Mouse (Mus musculus) B cell, adult 67 days (primary cell): ENCODE results near the gene Flnb. TPM values are rescaled to one million over a fixed set of nuclear protein-coding genes. Genes with fewer than 3 reads are reported as not detected.

Experiments
- total RNA-seq, 2 experiments: library from RNA; stranded (reverse); gene quantifications; 4 replicates each; pipeline ENCODE4 v1.2.4; 2023

Flnb gene
- 10 to 100 TPM; 15.8 to 17.5 TPM for total RNA-seq

DNA sequence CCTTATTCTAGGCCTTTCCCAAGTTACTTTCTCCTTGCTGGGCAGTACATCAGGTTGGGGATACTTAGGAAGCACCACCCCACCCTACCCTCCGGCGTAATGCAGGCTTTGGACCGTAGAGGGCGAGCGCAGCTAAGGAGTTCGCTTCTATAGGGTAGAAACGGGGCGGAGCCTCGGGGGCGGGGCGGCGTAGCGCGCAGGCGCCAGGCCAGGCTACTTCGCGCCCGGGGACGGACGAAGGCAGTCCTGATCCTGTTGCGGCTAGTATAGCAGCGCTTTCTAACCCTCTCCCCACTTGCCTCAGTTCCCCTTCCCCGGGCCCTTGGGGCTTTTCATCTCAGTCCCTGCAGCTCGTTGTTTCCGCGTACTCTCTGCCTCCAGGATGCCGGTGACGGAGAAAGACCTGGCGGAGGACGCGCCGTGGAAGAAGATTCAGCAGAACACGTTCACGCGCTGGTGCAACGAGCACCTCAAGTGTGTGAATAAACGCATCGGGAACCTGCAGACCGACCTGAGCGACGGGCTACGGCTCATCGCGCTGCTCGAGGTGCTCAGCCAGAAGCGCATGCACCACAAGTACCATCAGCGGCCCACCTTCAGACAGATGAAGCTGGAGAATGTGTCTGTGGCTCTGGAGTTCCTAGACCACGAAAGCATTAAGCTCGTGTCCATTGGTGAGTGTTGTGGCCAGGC lies at the start of gene Flnb:
Flnb (plus strand) TSS at position 188 of the 693 bp plus-strand sequence.

DNA sequence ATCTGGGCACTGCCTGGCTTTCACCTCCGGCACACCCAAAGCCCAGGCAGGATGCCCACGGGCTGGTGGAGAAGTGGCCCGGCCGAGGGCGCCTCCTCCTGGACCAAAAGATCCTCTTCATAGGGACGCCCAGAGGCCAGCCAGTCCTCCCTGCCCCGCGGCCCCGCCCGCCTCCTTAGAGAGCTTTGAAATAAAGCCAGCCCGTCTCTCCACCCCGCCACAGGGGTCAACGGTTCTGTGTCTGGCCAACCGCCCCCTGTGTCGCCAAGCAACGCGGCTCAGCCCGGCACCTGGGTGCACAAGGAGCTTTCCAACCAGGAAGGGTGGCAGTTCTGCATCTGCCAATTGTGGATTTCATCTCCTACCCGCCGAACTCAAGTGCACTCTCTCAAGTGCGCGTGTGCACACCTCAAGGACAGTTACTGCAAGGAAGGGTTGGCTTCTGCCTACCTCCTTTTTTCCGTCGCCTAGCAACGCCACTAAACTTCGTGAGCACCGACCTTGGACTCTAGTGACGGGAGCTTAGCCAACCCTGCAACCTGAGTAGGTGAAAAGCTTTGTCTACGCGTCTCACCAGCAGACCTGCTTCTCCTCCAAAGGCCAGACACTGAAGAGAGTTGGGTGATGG lies 26.1 kb upstream of the Flnb start, which contains the start of gene Gm26661:
Gm26661 (plus strand) TSS at position 56 of the 628 bp plus-strand sequence.

DNA sequence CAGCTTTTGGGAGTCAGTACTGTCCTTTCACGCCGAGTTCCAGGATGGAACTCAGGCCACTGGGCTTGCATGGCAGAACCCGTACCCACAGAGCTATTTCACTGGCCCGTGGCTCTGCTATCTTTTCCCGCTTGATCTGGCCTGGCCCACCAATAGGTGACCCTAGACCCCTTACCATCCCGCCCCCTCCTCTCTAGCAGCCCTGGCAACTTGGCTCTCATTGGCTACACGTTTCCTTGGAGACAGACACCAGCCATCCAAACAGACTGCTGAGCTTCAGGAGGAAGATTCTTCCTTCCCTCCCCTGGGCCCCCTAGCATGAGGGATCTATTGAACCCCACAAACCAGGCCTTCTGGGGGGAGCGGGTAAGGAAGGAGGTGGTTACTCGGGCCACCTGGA lies 139.3 kb downstream of the Flnb start, which contains the start of gene Gm45521:
Gm45521 (plus strand) TSS at position 240 of the 400 bp plus-strand sequence.

DNA sequence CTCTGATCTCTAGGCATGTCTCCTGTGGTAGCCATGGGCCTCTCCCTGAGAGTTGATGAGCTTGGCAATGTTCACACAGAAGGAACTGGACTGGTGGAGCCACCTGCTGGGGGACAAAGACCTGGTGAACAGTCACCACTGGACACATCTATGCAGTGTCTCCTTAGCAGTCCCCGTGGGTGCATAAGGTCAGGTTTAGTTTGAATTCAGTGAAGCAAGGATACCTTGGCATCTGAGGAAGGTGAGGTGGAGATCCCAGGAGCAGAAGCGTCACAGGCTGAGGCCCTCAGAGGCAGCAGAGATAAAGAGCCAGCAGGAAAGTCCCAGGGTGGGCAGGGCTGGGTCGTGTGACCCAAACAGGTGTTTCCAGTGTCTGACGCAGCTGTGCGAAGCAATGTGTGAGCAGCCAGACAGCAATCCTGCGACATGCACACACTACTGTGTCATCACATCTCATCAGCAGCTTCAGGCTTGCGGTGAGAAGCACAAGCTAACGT lies 176.6 kb downstream of the Flnb start, which contains the start of gene Dnase1l3:
Dnase1l3 (minus strand) TSS at position 303 of the 497 bp plus-strand sequence.

Other genes starting within 250 kb of the Flnb start
- not detected for gene Gm3558, start 249.4 kb upstream of the Flnb start, total RNA-seq
- gene Gm10338, start 222.4 kb upstream of the Flnb start, total RNA-seq = not detected
- not detected for gene Gm10128, start 174.0 kb upstream of the Flnb start, total RNA-seq
- not detected for gene Gm26661, start 26.4 kb upstream of the Flnb start, total RNA-seq
- gene Gm45521, start 139.3 kb downstream of the Flnb start, total RNA-seq = not detected
- 1 to 10 TPM; 5.5 to 6.5 TPM for gene Dnase1l3, start 176.6 kb downstream of the Flnb start, total RNA-seq
- gene Abhd6, start 184.9 kb downstream of the Flnb start, total RNA-seq = 10 to 100 TPM; 11.6 to 14.1 TPM